Mouse (Mus musculus): ENCODE results near the gene Tpm3-rs7.
"Not testable (repeated sequence)": the region's sequence is repeated elsewhere in the genome, so short reads cannot be mapped to it uniquely, and the experiment has no call there.

DNA sequence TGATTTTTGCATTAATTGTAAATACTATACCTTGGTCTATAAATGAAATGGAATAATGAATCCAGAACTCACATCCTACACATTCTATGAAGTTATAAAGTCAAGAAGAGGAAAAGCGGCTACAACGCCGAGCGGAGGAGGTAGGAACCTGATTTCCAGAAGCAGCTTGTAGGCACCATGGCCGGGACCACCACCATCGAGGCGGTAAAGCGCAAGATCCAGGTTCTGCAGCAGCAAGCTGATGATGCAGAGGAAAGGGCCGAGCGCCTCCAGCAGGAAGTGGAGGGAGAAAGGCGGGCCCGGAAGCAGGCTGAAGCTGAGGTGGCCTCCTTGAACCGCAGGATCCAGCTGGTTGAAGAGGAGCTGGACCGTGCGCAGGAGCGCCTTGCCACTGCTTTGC lies at the start of gene Tpm3-rs7:
- not testable (repeated sequence) for TF ChIP-seq CTCF, EP300 (IDR thresholded peaks at IDR 0.05)

All from lung, postnatal 0 days (tissue).